In the genomic region with DNA sequence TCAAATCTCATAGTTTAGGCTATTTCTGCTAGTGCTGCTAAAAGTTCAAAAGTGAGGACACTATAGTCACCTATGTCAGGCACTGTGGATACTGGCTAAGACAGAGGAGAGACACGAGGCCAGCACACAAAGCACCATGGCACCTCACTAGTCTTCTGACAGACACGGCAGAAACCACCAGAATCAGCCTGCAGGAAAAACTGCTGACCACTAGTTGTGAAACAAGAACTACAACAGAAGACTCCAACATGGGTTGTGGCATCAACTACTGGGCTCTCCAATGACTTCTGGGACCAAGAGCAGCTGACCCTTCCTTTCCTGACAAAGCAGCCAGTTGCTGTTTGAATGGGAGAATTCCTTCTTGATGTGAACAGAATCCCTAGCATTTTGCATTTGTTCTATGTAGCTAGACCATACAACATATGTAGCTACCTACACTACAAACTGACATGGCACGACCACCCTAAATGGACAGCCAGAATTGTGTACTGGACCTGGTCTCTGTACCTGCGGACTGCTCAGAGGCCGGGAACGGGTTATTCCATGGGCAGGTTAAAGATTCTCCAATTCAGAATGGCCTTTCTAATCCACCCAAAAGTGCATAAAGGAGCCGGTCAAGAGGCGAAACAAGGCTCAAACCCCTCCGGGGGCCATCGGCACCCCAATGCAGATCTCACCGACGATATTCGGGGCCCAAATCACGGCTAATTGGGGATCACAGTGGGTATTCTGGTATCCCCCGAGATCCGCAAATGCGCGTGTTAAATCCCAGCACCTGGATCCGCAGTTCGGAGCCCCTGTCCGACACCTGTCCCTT, we compare ENCODE assay signal across 8 mouse cellular contexts. TPM values are rescaled to one million over a fixed set of nuclear protein-coding genes. Genes with fewer than 3 reads are reported as not detected.
DNase-seq lines count a peak whose midpoint lies in the region; ATAC-seq and TF ChIP-seq lines count a peak whose summit lies in the region.

No protein-coding gene starts in this region.

- H3K9ac ChIP-seq in hindbrain, embryonic 14.5 days, result peak overlapping the region; percentile 97
- H3K9ac ChIP-seq in liver, embryonic 14.5 days (replicated peaks), result peak overlapping the region; percentile 100

- ATAC-seq in hindbrain, embryonic 14.5 days (ENCODE audit: low FRiP score), result no peak
- ATAC-seq in liver, embryonic 14.5 days (ENCODE audit: insufficient read depth), result no peak

- H3K27ac ChIP-seq in layer of hippocampus, adult 2 months, result peak overlapping the region; percentile 97
- H3K27ac ChIP-seq in hindbrain, embryonic 14.5 days, result peak overlapping the region; percentile 91
- peak overlapping the region; percentile 83 for H3K27ac ChIP-seq in liver, embryonic 14.5 days

- WGBS in hindbrain, embryonic 14.5 days, result 7% methylated on average over 21 of the region's 21 CpGs
- 2% methylated on average over 21 of the region's 21 CpGs for WGBS in liver, embryonic 14.5 days (ENCODE audit: insufficient replicate concordance)

- no peak for DNase-seq in layer of hippocampus, adult 2 months (ENCODE audit: low spot score in 2 of 2)
- DNase-seq in layer of hippocampus, postnatal 36 days, result no peak
- peak; percentile 25 for DNase-seq in embryo, embryonic 10.5 days (ENCODE audit: low spot score)
- no peak for DNase-seq in hindbrain, embryonic 14.5 days (ENCODE audit: low spot score)
- DNase-seq in liver, embryonic 14.5 days (ENCODE audit: low read depth in 3 of 3, low spot score in 3 of 3), result no peak
- DNase-seq in splenic B cell, adult 2 months (ENCODE audit: low read depth, low spot score), result peak; percentile 38
- no peak for DNase-seq in urinary bladder, adult 18-20 months (ENCODE audit: low spot score in 2 of 2)
- no peak for DNase-seq in gastrocnemius, postnatal 10 days

- no peaks in the 10 kb centered on the region for H3K9me3 ChIP-seq in hindbrain, embryonic 14.5 days (ENCODE audit: control insufficient read depth, low read length)
- H3K9me3 ChIP-seq in liver, embryonic 14.5 days (ENCODE audit: control insufficient read depth, low read length), result no peaks in the 10 kb centered on the region

- no peaks in the 10 kb centered on the region for H3K36me3 ChIP-seq in hindbrain, embryonic 14.5 days (replicated peaks; ENCODE audit: control insufficient read depth, insufficient read depth)
- H3K36me3 ChIP-seq in liver, embryonic 14.5 days (replicated peaks; ENCODE audit: control insufficient read depth, insufficient read depth, low read depth), result peaks cover 5% of the 10 kb centered on the region
- no peaks in the 10 kb centered on the region for H3K36me3 ChIP-seq in splenic B cell, adult 2 months (ENCODE audit: control insufficient read depth, insufficient read depth, low read length, poor library complexity, severe bottlenecking)

- peak overlapping the region; percentile 81 for H3K4me3 ChIP-seq in layer of hippocampus, adult 2 months
- peak overlapping the region; percentile 98 for H3K4me3 ChIP-seq in hindbrain, embryonic 14.5 days (replicated peaks; ENCODE audit: low read length)
- peak overlapping the region; percentile 93 to 100 for H3K4me3 ChIP-seq in liver, embryonic 14.5 days (ENCODE audit: insufficient read depth in 1 of 2, low read depth in 2 of 2, low read length in 2 of 2)

- 0 out of 2 replicates have a peak, but pooled peaks have one; percentile 12 for TF ChIP-seq CTCF in layer of hippocampus, adult 2 months (conservative IDR thresholded peaks at IDR 0.05)
- TF ChIP-seq CTCF in liver, embryonic 14.5 days (IDR thresholded peaks at IDR 0.05; ENCODE audit: low read depth), result no peak

- peaks cover 28% of the 10 kb centered on the region for H3K4me1 ChIP-seq in hindbrain, embryonic 14.5 days (replicated peaks; ENCODE audit: control insufficient read depth, insufficient read depth, low read length)
- peaks cover 37 to 47% of the 10 kb centered on the region in 2 experiments for H3K4me1 ChIP-seq in liver, embryonic 14.5 days (replicated peaks; ENCODE audit: control insufficient read depth in 2 of 2, insufficient read depth in 2 of 2, low read length in 1 of 2)

- peak overlapping the region; percentile 83 for H3K4me2 ChIP-seq in hindbrain, embryonic 14.5 days (replicated peaks)
- peak overlapping the region; percentile 97 for H3K4me2 ChIP-seq in liver, embryonic 14.5 days (ENCODE audit: low read depth)

- TF ChIP-seq EP300 in liver, embryonic 14.5 days (IDR thresholded peaks at IDR 0.05; ENCODE audit: low read depth), result no peak

- no peaks in the 10 kb centered on the region for H3K27me3 ChIP-seq in hindbrain, embryonic 14.5 days (ENCODE audit: control insufficient read depth, insufficient read depth, low read length)
- no peaks in the 10 kb centered on the region for H3K27me3 ChIP-seq in liver, embryonic 14.5 days (ENCODE audit: control insufficient read depth, insufficient read depth, low read length)
- no peaks in the 10 kb centered on the region for H3K27me3 ChIP-seq in splenic B cell, adult 2 months (ENCODE audit: control insufficient read depth, insufficient read depth, low read length, poor library complexity, severe bottlenecking)

RNA-seq across cellular contexts. Expression of gene Arf1, which starts 1.1 kb away (rescaled TPM):
- 100 to 1,000 TPM; 498 to 523 TPM for total RNA-seq in layer of hippocampus, adult 2 months (2021)
- total RNA-seq in layer of hippocampus, postnatal 36 days (2021), result 100 to 1,000 TPM; 489 to 533 TPM
- polyA plus RNA-seq in hindbrain, embryonic 14.5 days (2014; fragmentation: Nextera tagmentation; extraction: Ambion mirVana), result 611 and 652 TPM in 2 replicates
- 177 and 190 TPM in 2 replicates for polyA plus RNA-seq in liver, embryonic 14.5 days (2012; rRNA removed)
- polyA plus RNA-seq in liver, embryonic 14.5 days (2014; fragmentation: Nextera tagmentation; extraction: Ambion mirVana), result 227 and 235 TPM in 2 replicates
- total RNA-seq in gastrocnemius, postnatal 10 days (2021), result 100 to 1,000 TPM; 222 to 228 TPM

RNA-seq across cellular contexts. Expression of gene 2310033P09Rik, which starts 18.9 kb away (rescaled TPM):
- total RNA-seq in layer of hippocampus, adult 2 months (2021), result 10 to 100 TPM; 21.6 to 22.3 TPM
- 10 to 100 TPM; 24.0 to 25.2 TPM for total RNA-seq in layer of hippocampus, postnatal 36 days (2021)
- polyA plus RNA-seq in hindbrain, embryonic 14.5 days (2014; fragmentation: Nextera tagmentation; extraction: Ambion mirVana), result 21.4 and 25.0 TPM in 2 replicates
- polyA plus RNA-seq in liver, embryonic 14.5 days (2012; rRNA removed), result 13.3 and 23.6 TPM in 2 replicates
- polyA plus RNA-seq in liver, embryonic 14.5 days (2014; fragmentation: Nextera tagmentation; extraction: Ambion mirVana), result 16.2 and 17.4 TPM in 2 replicates
- total RNA-seq in gastrocnemius, postnatal 10 days (2021), result 1 to 10 TPM; 6.1 to 6.3 TPM

RNA-seq across cellular contexts. Expression of gene Mrpl55, which starts 24.7 kb away (rescaled TPM):
- total RNA-seq in layer of hippocampus, adult 2 months (2021), result 10 to 100 TPM; 37.3 to 39.3 TPM
- 10 to 100 TPM; 33.2 to 38.3 TPM for total RNA-seq in layer of hippocampus, postnatal 36 days (2021)
- polyA plus RNA-seq in hindbrain, embryonic 14.5 days (2014; fragmentation: Nextera tagmentation; extraction: Ambion mirVana), result 88.2 and 98.7 TPM in 2 replicates
- polyA plus RNA-seq in liver, embryonic 14.5 days (2012; rRNA removed), result 25.3 and 41.2 TPM in 2 replicates
- 56.8 and 59.8 TPM in 2 replicates for polyA plus RNA-seq in liver, embryonic 14.5 days (2014; fragmentation: Nextera tagmentation; extraction: Ambion mirVana)
- 10 to 100 TPM; 36.7 to 38.0 TPM for total RNA-seq in gastrocnemius, postnatal 10 days (2021)

RNA-seq across cellular contexts. Expression of gene Guk1, which starts 35.0 kb away (rescaled TPM):
- total RNA-seq in layer of hippocampus, adult 2 months (2021), result 100 to 1,000 TPM; 134 to 136 TPM
- total RNA-seq in layer of hippocampus, postnatal 36 days (2021), result 100 to 1,000 TPM; 127 to 155 TPM
- polyA plus RNA-seq in hindbrain, embryonic 14.5 days (2014; fragmentation: Nextera tagmentation; extraction: Ambion mirVana), result 248 and 249 TPM in 2 replicates
- polyA plus RNA-seq in liver, embryonic 14.5 days (2012; rRNA removed), result 40.2 and 41.1 TPM in 2 replicates
- polyA plus RNA-seq in liver, embryonic 14.5 days (2014; fragmentation: Nextera tagmentation; extraction: Ambion mirVana), result 64.2 and 70.5 TPM in 2 replicates
- total RNA-seq in gastrocnemius, postnatal 10 days (2021), result 10 to 100 TPM; 20.8 to 22.0 TPM

RNA-seq across cellular contexts. Expression of gene Gjc2, which starts 44.0 kb away (rescaled TPM):
- total RNA-seq in layer of hippocampus, adult 2 months (2021), result 10 to 100 TPM; 10.2 to 10.8 TPM
- 10 to 100 TPM; 15.7 to 16.9 TPM for total RNA-seq in layer of hippocampus, postnatal 36 days (2021)
- 0.12 and 0.35 TPM in 2 replicates for polyA plus RNA-seq in hindbrain, embryonic 14.5 days (2014; fragmentation: Nextera tagmentation; extraction: Ambion mirVana)
- 0.08 and 0.10 TPM in 2 replicates for polyA plus RNA-seq in liver, embryonic 14.5 days (2012; rRNA removed)
- 0.13 TPM in 1 of 2 replicates, not detected in the other for polyA plus RNA-seq in liver, embryonic 14.5 days (2014; fragmentation: Nextera tagmentation; extraction: Ambion mirVana)
- total RNA-seq in gastrocnemius, postnatal 10 days (2021), result 1 to 10 TPM in 1 of 2 experiments, under 1 TPM in 1; 0.78 to 1.2 TPM

Comparison
In these comparisons a context has a peak if more than half of its experiments do, and no peak if none do; other contexts are left out.
1. DNase-seq: peak in embryo, embryonic 10.5 days (single experiment) and splenic B cell, adult 2 months (single experiment); none in layer of hippocampus, adult 2 months (0 of 2), layer of hippocampus, postnatal 36 days (0 of 2), hindbrain, embryonic 14.5 days (single experiment), liver, embryonic 14.5 days (0 of 3), urinary bladder, adult 18-20 months (0 of 2) and gastrocnemius, postnatal 10 days (single experiment).
2. Peak in every context shown above with its lines, with median percentiles within 50 percentile points of each other: H3K27ac ChIP-seq and H3K4me3 ChIP-seq.